Mouse (Mus musculus): ENCODE data around the gene Cap2. TPM values are rescaled to one million over a fixed set of nuclear protein-coding genes. Genes with fewer than 3 reads are reported as not detected.
A peak's percentile ranks its signal among the peaks of the same experiment; 100 is the strongest.

Cap2 gene
- 9.0 and 11.8 TPM in 2 replicates for polyA plus RNA-seq (2015; fragmentation: Nextera tagmentation; extraction: Ambion mirVana)

DNA sequence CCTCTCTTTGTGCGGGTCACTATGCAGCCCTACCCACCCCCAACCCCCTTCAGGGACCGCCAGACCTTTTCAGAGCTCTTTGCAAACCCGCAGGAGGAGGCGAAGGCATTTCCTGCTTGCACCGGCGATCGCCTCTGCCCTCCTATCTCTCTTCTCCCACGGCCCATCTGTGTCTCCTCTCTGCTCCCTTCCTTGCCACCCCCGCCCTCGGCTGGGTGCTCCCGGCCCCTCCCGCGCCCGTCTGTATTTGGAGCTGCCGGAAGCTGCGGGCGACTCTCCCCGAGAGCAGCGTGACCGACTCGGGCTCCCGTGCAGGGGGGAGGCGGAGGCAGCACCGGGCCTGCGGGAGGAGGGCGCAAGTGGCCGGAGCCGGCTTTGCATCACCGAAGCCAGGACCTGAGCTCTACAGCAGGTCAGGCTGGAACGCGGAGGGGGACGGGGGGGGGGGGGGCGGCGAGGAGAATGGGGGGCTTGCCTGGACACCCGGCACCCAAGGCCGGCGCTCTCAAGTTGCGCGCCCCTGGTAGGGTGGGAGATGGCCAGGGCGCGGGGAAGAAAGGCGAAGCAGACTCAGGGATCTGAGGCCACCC, at the start of gene Cap2:
Gene Cap2 (plus strand): TSS at position 49 of the 590 bp plus-strand sequence.
- Histone ChIP-seq H3K4me2 (ENCODE audit: low read depth, low read length) (peak within 1 kb of the TSS; percentile 86), H3K4me1 (replicated peaks; ENCODE audit: control insufficient read depth, insufficient read depth, low read length) (peaks cover 5% of the 10 kb centered on the region), H3K4me3 (ENCODE audit: low read length) (peak within 1 kb of the TSS; percentile 63), H3K36me3 (ENCODE audit: control insufficient read depth, insufficient read depth, low read length) (no peaks in the 10 kb centered on the region), H3K27ac (ENCODE audit: low read length) (peak within 1 kb of the TSS; percentile 2; the same call in 1 of the 2 replicates), H3K9me3 (ENCODE audit: control insufficient read depth, low read length) (no peaks in the 10 kb centered on the region), H3K9ac (ENCODE audit: low read length) (peak within 1 kb of the TSS; percentile 70), H3K27me3 (ENCODE audit: control insufficient read depth, insufficient read depth, low read depth, low read length) (no peaks in the 10 kb centered on the region)
- peak; percentile 91 for ATAC-seq (ENCODE audit: low read depth)
- WGBS: under 1% methylated on average over 40 of the region's 42 CpGs

DNA sequence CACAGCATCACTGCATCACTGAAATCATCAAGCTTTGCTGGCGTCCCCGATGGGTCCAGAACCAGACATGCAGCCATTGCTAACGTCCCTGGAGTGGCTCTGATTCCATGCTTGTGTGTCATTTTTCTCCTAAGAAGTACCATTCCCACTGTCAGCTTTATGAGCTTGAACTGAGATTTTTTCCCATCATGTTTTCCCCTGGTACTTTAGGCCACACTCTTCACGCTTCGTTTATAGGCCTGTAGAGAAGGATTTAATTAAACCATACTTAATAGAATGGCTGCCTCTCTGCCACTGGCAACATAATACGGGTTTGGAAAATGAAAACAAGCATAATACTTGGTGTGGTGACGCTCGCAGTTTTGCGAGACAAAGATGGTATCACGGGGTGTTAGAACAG, 42.1 kb upstream of the Cap2 start:
- Histone ChIP-seq H3K9ac (ENCODE audit: low read length) (no peak overlapping the region), H3K27ac (ENCODE audit: low read length) (no peak overlapping the region), H3K4me1 (replicated peaks; ENCODE audit: control insufficient read depth, insufficient read depth, low read length) (no peaks in the 10 kb centered on the region), H3K36me3 (ENCODE audit: control insufficient read depth, insufficient read depth, low read length) (no peaks in the 10 kb centered on the region), H3K9me3 (ENCODE audit: control insufficient read depth, low read length) (no peaks in the 10 kb centered on the region), H3K4me3 (ENCODE audit: low read length) (no peak overlapping the region), H3K4me2 (ENCODE audit: low read depth, low read length) (no peak overlapping the region), H3K27me3 (ENCODE audit: control insufficient read depth, insufficient read depth, low read depth, low read length) (no peaks in the 10 kb centered on the region)
- no peak for ATAC-seq (ENCODE audit: low read depth)
- WGBS: 87% methylated on average over 10 of the region's 10 CpGs

DNA sequence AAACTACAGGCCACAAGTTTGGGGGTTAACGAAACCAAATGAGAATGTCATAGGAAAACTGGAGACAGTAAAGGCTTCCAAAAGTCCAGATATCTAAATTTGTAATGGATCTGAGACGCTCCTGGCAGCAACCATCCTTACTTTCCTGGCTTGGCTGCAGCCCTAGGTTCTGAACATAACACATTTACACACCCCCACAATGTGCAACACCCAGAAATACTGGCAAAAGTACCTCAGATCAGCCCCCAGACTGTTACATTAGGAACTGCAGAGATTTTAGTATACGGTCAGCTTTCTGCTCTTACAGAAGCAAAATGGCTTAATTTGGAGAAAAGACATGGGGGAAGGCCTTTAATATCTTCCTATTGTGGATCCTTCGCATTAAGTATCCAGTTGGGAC, 39.4 kb upstream of the Cap2 start:
- Histone ChIP-seq H3K4me1 (replicated peaks; ENCODE audit: control insufficient read depth, insufficient read depth, low read length) (no peaks in the 10 kb centered on the region), H3K9ac (ENCODE audit: low read length) (no peak overlapping the region), H3K9me3 (ENCODE audit: control insufficient read depth, low read length) (no peaks in the 10 kb centered on the region), H3K27me3 (ENCODE audit: control insufficient read depth, insufficient read depth, low read depth, low read length) (no peaks in the 10 kb centered on the region), H3K27ac (ENCODE audit: low read length) (no peak overlapping the region), H3K4me2 (ENCODE audit: low read depth, low read length) (no peak overlapping the region), H3K36me3 (ENCODE audit: control insufficient read depth, insufficient read depth, low read length) (no peaks in the 10 kb centered on the region), H3K4me3 (ENCODE audit: low read length) (no peak overlapping the region)
- 92% methylated on average over 4 of the region's 4 CpGs for WGBS
- ATAC-seq (ENCODE audit: low read depth): no peak

DNA sequence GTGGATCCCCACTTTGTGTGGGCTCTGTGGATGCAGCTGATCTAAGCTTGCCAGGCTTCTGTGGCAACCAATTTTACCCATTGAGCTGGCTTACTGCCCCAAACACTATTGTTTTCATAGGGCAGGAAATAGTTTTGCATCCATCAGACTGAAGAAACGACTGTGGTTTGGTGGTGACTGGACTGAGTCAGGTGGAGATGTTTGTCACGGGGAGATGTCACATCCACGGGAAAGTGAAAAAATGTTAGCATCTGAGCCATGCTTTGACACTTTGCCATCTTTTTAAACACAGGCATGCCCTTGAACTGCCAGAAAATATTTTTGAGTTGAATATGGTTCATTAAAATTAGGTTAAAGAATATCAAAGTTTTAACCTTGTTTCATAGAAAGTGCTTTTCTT, 37.9 kb upstream of the Cap2 start:
- Histone ChIP-seq H3K27me3 (ENCODE audit: control insufficient read depth, insufficient read depth, low read depth, low read length) (no peaks in the 10 kb centered on the region), H3K9me3 (ENCODE audit: control insufficient read depth, low read length) (no peaks in the 10 kb centered on the region), H3K4me2 (ENCODE audit: low read depth, low read length) (no peak overlapping the region), H3K9ac (ENCODE audit: low read length) (no peak overlapping the region), H3K4me3 (ENCODE audit: low read length) (no peak overlapping the region), H3K36me3 (ENCODE audit: control insufficient read depth, insufficient read depth, low read length) (no peaks in the 10 kb centered on the region), H3K4me1 (replicated peaks; ENCODE audit: control insufficient read depth, insufficient read depth, low read length) (no peaks in the 10 kb centered on the region), H3K27ac (ENCODE audit: low read length) (no peak overlapping the region)
- no peak for ATAC-seq (ENCODE audit: low read depth)
- WGBS: 55% methylated on average over 3 of the region's 3 CpGs

DNA sequence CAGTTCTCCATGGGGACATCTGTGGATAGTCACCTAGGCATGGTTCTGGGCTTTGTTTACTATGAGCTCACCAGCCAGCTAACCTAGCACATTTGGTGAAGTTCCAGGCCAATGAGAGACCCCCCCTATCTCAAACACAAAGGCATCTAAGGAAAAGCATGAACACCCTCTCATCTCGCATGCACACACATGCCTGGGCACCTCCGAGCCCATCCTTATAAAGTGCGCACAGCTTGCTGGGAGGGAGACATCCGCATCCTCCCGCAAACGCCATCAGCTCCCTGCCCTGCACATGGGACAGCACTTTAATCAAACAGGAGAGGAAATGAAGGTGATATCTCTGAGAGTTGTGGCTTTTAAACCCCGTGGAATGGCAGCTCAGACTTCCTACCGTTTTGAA, 33.4 kb upstream of the Cap2 start:
- ATAC-seq (ENCODE audit: low read depth): no peak
- Histone ChIP-seq H3K36me3 (ENCODE audit: control insufficient read depth, insufficient read depth, low read length) (no peaks in the 10 kb centered on the region), H3K4me2 (ENCODE audit: low read depth, low read length) (no peak overlapping the region), H3K9ac (ENCODE audit: low read length) (no peak overlapping the region), H3K27ac (ENCODE audit: low read length) (no peak overlapping the region), H3K4me3 (ENCODE audit: low read length) (no peak overlapping the region), H3K9me3 (ENCODE audit: control insufficient read depth, low read length) (no peaks in the 10 kb centered on the region), H3K4me1 (replicated peaks; ENCODE audit: control insufficient read depth, insufficient read depth, low read length) (no peaks in the 10 kb centered on the region), H3K27me3 (ENCODE audit: control insufficient read depth, insufficient read depth, low read depth, low read length) (no peaks in the 10 kb centered on the region)
- WGBS: 55% methylated on average over 8 of the region's 8 CpGs

DNA sequence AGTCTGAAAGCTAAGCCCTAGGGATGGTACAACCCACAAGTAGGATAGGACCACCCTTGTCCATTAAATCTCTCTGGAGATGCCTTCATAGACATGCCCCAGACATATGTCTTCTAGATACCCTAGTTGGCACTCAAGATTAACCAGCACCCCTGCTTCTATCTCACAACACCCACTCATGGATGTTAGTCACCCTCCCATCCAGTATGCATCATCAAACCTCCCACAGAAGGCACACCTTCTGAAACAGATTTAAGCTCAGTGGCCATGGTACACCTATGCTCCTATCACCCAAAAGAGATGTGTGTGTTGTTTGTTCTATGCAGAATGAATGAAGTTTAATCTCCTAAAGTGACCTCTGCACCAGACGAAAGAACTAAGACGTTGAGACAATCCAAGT, 32.1 kb upstream of the Cap2 start:
- Histone ChIP-seq H3K4me1 (replicated peaks; ENCODE audit: control insufficient read depth, insufficient read depth, low read length) (no peaks in the 10 kb centered on the region), H3K27ac (ENCODE audit: low read length) (no peak overlapping the region), H3K9ac (ENCODE audit: low read length) (no peak overlapping the region), H3K36me3 (ENCODE audit: control insufficient read depth, insufficient read depth, low read length) (no peaks in the 10 kb centered on the region), H3K4me3 (ENCODE audit: low read length) (no peak overlapping the region), H3K4me2 (ENCODE audit: low read depth, low read length) (no peak overlapping the region), H3K9me3 (ENCODE audit: control insufficient read depth, low read length) (no peaks in the 10 kb centered on the region), H3K27me3 (ENCODE audit: control insufficient read depth, insufficient read depth, low read depth, low read length) (no peaks in the 10 kb centered on the region)
- WGBS: 88% methylated on average over 2 of the region's 2 CpGs
- no peak for ATAC-seq (ENCODE audit: low read depth)

DNA sequence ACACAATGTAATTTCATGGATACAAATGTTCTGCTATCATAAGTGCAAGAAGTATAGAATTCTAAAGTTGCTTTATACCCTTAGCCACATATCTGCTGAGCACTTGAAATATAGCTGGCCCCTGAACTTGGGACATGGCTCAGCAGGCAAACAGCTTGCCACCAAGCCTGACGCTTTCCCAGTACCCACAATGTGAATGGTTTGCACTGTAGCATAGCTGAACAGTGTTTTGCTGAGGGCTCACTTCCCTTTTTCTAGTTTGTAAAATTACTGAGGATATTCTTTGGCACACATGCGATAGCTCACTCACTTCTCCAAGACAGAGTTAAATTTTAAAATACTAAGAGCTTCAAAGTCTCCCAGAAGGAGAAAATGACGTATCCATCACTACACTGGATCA, 20.4 kb upstream of the Cap2 start:
- no peak for ATAC-seq (ENCODE audit: low read depth)
- no peak overlapping the region for H3K4me2 ChIP-seq (ENCODE audit: low read depth, low read length)
- no peak overlapping the region for H3K27ac ChIP-seq (ENCODE audit: low read length)
- no peaks in the 10 kb centered on the region for H3K36me3 ChIP-seq (ENCODE audit: control insufficient read depth, insufficient read depth, low read length)
- H3K4me3 ChIP-seq (ENCODE audit: low read length): no peak overlapping the region
- H3K9ac ChIP-seq (ENCODE audit: low read length): no peak overlapping the region
- H3K9me3 ChIP-seq (ENCODE audit: control insufficient read depth, low read length): no peaks in the 10 kb centered on the region
- no peaks in the 10 kb centered on the region for H3K4me1 ChIP-seq (replicated peaks; ENCODE audit: control insufficient read depth, insufficient read depth, low read length)
- 69% methylated on average over 3 of the region's 3 CpGs for WGBS
- no peaks in the 10 kb centered on the region for H3K27me3 ChIP-seq (ENCODE audit: control insufficient read depth, insufficient read depth, low read depth, low read length)

DNA sequence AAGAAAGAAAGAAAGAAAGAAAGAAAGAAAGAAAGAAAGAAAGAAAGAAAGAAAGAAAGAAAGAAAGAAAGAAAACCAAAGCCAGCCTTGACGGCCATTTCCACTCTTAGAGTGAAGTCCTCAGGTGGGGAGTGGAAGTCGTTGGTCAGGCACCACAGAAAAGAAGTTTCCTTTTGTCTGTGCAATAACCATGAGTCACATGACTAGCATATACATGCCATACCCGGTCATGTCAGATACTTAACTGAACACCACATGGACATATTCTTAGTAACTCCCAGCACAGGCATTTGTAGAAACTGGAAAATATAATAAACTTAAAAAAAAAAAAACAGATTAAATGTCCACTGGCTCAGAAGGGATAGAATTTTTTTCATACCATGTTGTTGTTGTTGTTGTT, 16.0 kb upstream of the Cap2 start:
- Histone ChIP-seq H3K36me3 (ENCODE audit: control insufficient read depth, insufficient read depth, low read length) (no peaks in the 10 kb centered on the region), H3K9ac (ENCODE audit: low read length) (no peak overlapping the region), H3K27me3 (ENCODE audit: control insufficient read depth, insufficient read depth, low read depth, low read length) (no peaks in the 10 kb centered on the region), H3K27ac (ENCODE audit: low read length) (no peak overlapping the region), H3K4me3 (ENCODE audit: low read length) (no peak overlapping the region), H3K4me2 (ENCODE audit: low read depth, low read length) (no peak overlapping the region), H3K9me3 (ENCODE audit: control insufficient read depth, low read length) (no peaks in the 10 kb centered on the region), H3K4me1 (replicated peaks; ENCODE audit: control insufficient read depth, insufficient read depth, low read length) (no peaks in the 10 kb centered on the region)
- 57% methylated on average over 3 of the region's 3 CpGs for WGBS
- ATAC-seq (ENCODE audit: low read depth): no peak

DNA sequence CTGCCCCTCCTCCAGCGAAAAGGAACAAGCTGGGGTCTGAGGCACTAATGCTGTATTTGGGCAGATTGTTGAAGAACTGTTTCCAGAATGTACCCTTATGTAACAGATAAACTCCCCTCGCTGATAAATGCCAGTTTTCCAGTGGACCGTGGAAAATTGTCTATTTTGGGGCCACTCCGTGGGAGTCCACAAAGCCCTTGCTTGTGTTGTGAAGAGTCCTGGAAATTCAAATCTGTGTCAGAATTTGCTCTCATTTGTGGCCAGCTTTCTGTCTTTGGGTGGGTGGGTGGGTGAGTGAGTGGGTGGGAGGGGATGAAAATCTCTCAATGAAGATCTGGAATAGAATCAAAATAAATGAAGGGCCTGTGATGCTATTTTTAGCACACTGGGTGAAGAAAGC, 13.5 kb upstream of the Cap2 start:
- no peak overlapping the region for H3K4me3 ChIP-seq (ENCODE audit: low read length)
- ATAC-seq (ENCODE audit: low read depth): no peak
- no peak overlapping the region for H3K4me2 ChIP-seq (ENCODE audit: low read depth, low read length)
- no peaks in the 10 kb centered on the region for H3K9me3 ChIP-seq (ENCODE audit: control insufficient read depth, low read length)
- 59% methylated on average over 4 of the region's 4 CpGs for WGBS
- H3K4me1 ChIP-seq (replicated peaks; ENCODE audit: control insufficient read depth, insufficient read depth, low read length): no peaks in the 10 kb centered on the region
- H3K36me3 ChIP-seq (ENCODE audit: control insufficient read depth, insufficient read depth, low read length): no peaks in the 10 kb centered on the region
- no peak overlapping the region for H3K27ac ChIP-seq (ENCODE audit: low read length)
- no peaks in the 10 kb centered on the region for H3K27me3 ChIP-seq (ENCODE audit: control insufficient read depth, insufficient read depth, low read depth, low read length)
- H3K9ac ChIP-seq (ENCODE audit: low read length): no peak overlapping the region

DNA sequence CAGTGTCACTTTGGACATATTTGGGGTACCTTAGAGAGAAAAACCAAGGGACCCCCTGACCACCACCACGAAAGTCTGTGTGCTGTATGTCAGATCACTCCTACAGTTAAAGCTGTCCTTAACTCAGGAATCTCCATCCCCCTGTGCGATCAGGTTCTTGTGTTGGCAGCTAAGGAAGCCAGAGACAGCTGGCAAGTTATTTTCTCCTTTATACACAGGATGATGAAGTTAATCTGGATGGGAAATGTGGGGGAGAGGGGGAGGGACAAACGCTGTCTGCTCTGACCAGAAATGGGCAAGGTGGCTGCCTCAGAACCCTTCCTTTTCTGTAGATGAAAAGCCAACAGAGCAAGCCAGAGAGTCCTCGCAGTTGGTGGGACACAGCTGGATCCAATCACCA, 11.0 kb upstream of the Cap2 start:
- H3K9ac ChIP-seq (ENCODE audit: low read length): no peak overlapping the region
- 34% methylated on average over 4 of the region's 4 CpGs for WGBS

More for the DNA sequence above, 11.0 kb upstream of the Cap2 start:
- Histone ChIP-seq H3K4me2 (ENCODE audit: low read depth, low read length) (no peak overlapping the region), H3K27ac (ENCODE audit: low read length) (no peak overlapping the region), H3K4me1 (replicated peaks; ENCODE audit: control insufficient read depth, insufficient read depth, low read length) (no peaks in the 10 kb centered on the region), H3K36me3 (ENCODE audit: control insufficient read depth, insufficient read depth, low read length) (no peaks in the 10 kb centered on the region), H3K27me3 (ENCODE audit: control insufficient read depth, insufficient read depth, low read depth, low read length) (no peaks in the 10 kb centered on the region), H3K4me3 (ENCODE audit: low read length) (no peak overlapping the region), H3K9me3 (ENCODE audit: control insufficient read depth, low read length) (no peaks in the 10 kb centered on the region; the same call in 1 of the 2 replicates)
- no peak for ATAC-seq (ENCODE audit: low read depth)

Data from lung, embryonic 16.5 days (tissue).